Mouse (Mus musculus) lung, adult 2 months (tissue): ENCODE results near the gene Gss.

Experiments used
- CTCF ChIP-seq: fragments of 200-500 bp; IDR thresholded peaks from 2 replicates; pipeline ENCODE4 v1.5.1; 2011; ENCODE audit warnings: mild to moderate bottlenecking, low read length, control low read depth; ENCODE audit not compliant: insufficient read depth
- POLR2A ChIP-seq: fragments of 200-500 bp; IDR thresholded peaks from 2 replicates; pipeline ENCODE4 v1.6.1; 2011; ENCODE audit warnings: low read depth, mild to moderate bottlenecking, control low read depth, low read length, borderline replicate concordance; ENCODE audit errors: extremely low read depth

DNA sequence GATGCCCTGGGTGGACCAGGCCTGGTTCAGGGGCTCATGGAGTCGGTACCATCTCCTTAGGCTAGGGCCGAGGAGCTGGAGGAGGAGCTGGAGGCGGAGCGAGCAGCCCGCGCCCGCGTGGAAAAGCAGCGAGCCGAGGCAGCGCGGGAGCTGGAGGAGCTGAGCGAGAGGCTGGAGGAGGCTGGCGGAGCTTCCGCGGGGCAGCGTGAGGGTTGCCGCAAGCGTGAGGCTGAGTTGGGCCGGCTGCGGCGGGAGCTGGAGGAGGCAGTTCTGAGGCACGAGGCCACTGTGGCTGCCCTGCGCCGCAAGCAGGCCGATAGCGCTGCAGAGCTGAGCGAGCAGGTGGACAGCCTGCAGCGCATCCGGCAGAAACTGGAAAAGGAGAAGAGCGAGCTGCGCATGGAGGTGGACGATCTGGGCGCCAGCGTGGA lies 36.6 kb upstream of the Gss start:
- TF ChIP-seq CTCF (no peak), POLR2A (no peak)
